Mouse (Mus musculus) embryonic fibroblast, embryonic 13.5 days (primary cell): ENCODE measurements around the gene Arpc1a. TPM values are rescaled to one million over a fixed set of nuclear protein-coding genes. Genes with fewer than 3 reads are reported as not detected.
A peak's percentile ranks its signal among the peaks of the same experiment; 100 is the strongest.
"Not testable (repeated sequence)": the region's sequence is repeated elsewhere in the genome, so short reads cannot be mapped to it uniquely, and the experiment has no call there.

Source experiments
- H3K27ac ChIP-seq: 2 replicates; pipeline ENCODE4 v1.5.1; 2012; ENCODE audit warnings: low read length, control low read depth, inconsistent platforms; ENCODE audit not compliant: insufficient read depth
- H3K4me1 ChIP-seq: 2 replicates; pipeline ENCODE4 v1.6.1; 2011; ENCODE audit warnings: low read length; ENCODE audit not compliant: control insufficient read depth, insufficient read depth
- H3K4me3 ChIP-seq: 2 replicates; pipeline ENCODE4 v1.5.1; 2011; ENCODE audit warnings: mild to moderate bottlenecking, control low read depth, low read length; ENCODE audit not compliant: insufficient read depth
- CTCF ChIP-seq: IDR thresholded peaks from 2 replicates; pipeline ENCODE4 v1.5.1; 2011; ENCODE audit warnings: mild to moderate bottlenecking, control low read depth, low read length, moderate library complexity, borderline replicate concordance; ENCODE audit not compliant: insufficient read depth
- POLR2A ChIP-seq: IDR thresholded peaks from 2 replicates; pipeline ENCODE4 v1.6.1; 2011; ENCODE audit warnings: low read depth, mild to moderate bottlenecking, control low read depth, low read length, moderate library complexity
- polyA plus RNA-seq: library from polyadenylated mRNA; stranded (reverse); fragments of >200 nt; gene quantifications from 2 replicates; pipeline ENCODE4 v1.2.4, GENCODE M21; 2011; ENCODE audit warnings: low read depth; ENCODE audit not compliant: missing spikeins, insufficient read length

Gene Arpc1a
- polyA plus RNA-seq, 1 experiment, result 103 TPM

DNA sequence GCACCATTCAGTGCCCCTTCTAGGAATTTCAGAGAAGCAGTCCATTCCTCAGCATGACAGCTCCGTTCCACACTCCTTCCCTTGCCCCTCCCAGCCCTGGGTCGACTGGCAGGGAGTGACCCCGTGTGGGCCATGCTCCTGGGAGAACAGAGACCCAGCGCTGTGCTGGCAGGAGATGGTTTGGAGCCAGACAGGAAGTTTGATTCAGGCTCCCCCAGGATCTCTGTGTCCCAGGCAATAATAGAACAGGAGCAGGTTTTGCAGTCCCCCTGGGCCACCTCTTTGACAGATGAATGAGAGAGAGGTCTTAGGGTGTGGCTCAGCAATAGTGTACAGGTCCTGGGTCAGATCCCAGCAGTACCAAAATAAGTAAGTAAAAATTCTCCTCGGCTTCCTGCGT is 34.4 kb downstream of the Arpc1a start:
- Histone ChIP-seq H3K27ac (no peak overlapping the region), H3K4me1 (no peaks in the 10 kb centered on the region), H3K4me3 (no peak overlapping the region)
- TF ChIP-seq CTCF (no peak), POLR2A (no peak)

DNA sequence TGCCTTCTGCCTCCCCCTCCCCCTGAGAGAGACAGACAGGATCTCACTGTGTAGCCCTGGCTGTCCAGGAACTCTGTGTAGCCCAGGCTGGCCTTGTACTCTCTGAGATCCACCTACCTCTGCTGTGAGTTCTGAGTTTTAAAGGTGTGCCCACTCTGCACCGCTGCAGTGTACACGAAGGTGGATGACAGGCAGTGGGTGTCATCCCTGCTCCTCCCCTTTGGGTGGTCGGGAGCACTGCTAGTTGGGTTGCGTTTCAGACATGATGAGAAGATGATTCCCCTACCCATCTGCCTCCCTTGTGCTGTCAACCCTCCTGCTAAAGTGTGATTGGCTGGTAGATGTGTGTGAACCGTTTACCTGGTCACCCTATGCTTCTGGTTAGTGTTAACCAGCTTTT is 34.8 kb downstream of the Arpc1a start:
- Histone ChIP-seq H3K4me1 (no peaks in the 10 kb centered on the region), H3K4me3 (no peak overlapping the region), H3K27ac (no peak overlapping the region)
- no peak for TF ChIP-seq POLR2A
- no peak for TF ChIP-seq CTCF

DNA sequence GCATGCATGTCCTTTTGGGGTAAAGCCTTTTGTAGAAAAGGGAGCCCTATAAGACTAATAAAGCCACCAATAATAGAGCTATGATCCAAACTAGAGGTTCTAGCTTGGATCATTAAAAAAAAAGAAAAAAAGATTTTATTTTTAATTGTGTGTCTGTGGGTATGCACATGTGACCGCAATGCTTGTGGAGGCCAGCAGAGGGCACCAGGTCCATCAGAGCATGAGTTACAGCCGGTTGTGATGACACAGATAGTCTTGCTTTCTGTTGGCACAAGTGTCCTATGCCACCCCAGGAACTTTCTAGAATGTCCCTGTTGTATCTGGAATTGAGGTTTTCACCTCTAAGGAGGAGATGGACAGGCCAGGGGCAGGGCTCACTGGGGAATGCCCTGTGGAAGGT is 35.8 kb downstream of the Arpc1a start:
- Histone ChIP-seq H3K4me1 (no peaks in the 10 kb centered on the region), H3K27ac (no peak overlapping the region), H3K4me3 (no peak overlapping the region)
- TF ChIP-seq CTCF (peak; percentile 42; the same call in 1 of the 2 replicates), POLR2A (no peak)

DNA sequence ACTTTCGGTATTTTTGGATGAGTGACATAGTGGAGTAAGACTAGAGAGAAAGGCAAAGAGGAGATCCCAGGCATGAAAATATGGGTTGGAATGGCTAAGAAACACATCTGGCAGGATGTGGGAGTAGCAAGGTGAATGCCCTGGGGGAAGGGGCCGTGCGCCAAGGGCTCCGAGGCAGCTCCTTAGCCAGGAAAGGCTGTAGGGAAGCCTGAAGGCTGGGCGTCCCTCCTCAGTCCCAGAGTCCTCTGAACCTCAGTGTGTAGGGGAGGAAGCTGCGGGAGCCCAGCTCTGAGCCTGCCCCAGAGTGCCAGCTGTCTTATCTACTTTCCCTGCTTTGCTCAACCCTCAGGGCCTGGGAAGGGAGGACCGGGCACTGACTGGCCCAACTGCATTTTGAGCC is 37.3 kb downstream of the Arpc1a start:
- no peak overlapping the region for H3K4me3 ChIP-seq
- no peaks in the 10 kb centered on the region for H3K4me1 ChIP-seq
- TF ChIP-seq CTCF, result no peak
- TF ChIP-seq POLR2A, result no peak
- no peak overlapping the region for H3K27ac ChIP-seq

DNA sequence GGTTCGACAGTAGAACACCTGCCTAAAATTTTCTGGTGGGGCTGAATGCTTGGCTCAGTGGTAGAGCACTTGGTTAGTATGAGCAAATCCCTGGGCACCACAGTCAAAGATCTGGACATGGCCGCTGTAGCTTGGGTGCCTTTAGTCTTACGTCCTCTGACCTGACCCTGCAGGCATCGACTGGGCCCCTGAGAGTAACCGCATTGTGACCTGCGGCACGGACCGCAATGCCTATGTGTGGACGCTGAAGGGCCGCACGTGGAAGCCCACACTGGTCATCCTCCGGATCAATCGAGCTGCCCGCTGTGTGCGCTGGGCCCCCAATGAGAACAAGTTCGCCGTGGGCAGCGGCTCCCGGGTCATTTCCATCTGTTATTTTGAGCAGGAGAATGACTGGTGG is 39.8 kb downstream of the Arpc1a start:
- H3K4me3 ChIP-seq, result no peak overlapping the region
- H3K4me1 ChIP-seq, result no peaks in the 10 kb centered on the region
- TF ChIP-seq POLR2A (no peak), CTCF (no peak)
- no peak overlapping the region for H3K27ac ChIP-seq

DNA sequence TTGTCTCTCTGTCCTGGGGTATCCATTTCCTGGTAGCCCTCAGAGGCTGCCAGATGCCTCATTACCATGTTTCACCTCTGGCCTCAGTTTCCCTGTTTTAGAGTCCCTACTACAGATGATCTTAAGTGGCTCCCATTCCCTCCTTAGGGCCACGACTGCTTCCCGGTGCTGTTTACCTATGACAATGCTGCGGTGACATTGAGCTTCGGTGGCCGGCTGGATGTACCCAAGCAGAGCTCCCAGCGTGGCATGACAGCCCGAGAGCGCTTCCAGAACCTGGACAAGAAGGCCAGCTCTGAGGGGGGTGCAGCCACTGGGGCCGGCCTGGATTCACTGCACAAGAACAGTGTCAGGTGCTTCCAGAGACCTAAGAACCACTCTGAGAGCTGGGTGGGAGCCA is 43.0 kb downstream of the Arpc1a start:
- Histone ChIP-seq H3K4me3 (no peak overlapping the region), H3K27ac (no peak overlapping the region), H3K4me1 (peaks cover 3% of the 10 kb centered on the region; the same call in 1 of the 2 replicates)
- TF ChIP-seq CTCF (no peak), POLR2A (no peak)

DNA sequence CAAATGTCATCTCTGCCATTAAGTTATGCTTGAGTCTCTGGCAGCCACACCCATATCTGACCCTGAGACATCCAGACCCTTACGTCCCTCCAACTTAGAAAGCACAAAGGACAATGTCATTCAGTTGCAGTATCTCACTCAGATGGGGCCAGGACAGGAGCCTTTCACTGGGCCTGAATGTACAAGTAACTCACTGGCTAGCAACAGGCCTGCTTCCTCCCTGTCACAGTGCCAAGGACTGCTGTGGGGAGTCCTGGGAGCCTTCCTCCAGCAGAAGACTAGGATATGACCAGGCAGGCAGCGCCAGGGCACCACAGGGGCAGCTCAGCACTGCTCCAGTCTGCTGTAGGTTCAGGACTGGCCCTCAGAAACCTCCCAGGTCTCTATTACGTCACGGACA is 45.5 kb downstream of the Arpc1a start:
- H3K4me3 ChIP-seq, result no peak overlapping the region
- TF ChIP-seq CTCF, result no peak
- TF ChIP-seq POLR2A, result 0 out of 2 replicates have a peak, but pooled peaks have one; percentile 21
- H3K4me1 ChIP-seq, result peaks cover 3% of the 10 kb centered on the region; the same call in 1 of the 2 replicates
- H3K27ac ChIP-seq, result peak overlapping the region; percentile 21

DNA sequence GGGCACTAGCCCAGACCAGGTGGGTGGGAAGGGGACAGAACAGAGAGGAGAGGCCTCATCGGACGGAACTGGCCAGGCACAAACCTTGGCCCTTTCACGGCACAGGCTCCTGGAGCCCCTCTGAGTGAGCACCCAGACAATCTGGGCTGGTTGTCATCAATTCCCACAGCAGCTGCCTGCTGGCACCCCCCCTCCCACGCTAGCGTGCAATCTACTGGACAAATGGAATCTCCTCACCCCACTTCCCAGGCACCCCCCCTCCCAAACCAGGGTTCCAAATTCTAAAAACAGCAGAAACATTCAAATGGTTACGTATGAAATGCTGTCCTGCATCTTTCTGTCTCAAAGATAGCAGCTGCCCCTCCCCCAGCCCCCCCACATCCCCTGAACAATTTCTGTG is 46.1 kb downstream of the Arpc1a start:
- not testable (repeated sequence) for H3K4me3 ChIP-seq, H3K4me1 ChIP-seq
- H3K27ac ChIP-seq, result peak overlapping the region; percentile 23; the same call in 1 of the 2 replicates

DNA sequence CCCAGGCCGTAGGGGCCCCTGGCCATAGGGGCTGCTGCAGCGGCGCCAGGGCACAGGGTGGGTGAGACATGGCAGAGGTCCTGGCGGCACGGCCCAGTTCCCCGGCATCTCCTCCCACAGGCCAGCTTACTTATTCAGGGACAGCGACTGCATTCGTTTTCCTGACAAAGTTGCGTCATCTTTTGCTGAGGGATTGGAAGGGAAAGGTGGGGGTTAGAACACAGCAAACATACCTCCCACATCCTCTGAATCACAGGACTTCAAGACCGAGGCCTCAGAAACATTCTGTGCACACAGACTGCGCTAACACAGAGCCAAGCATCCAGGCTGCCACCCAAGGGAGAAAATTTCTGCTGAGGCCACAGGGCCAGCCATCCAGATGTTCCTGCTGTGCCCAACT is 46.6 kb downstream of the Arpc1a start:
- TF ChIP-seq POLR2A, result no peak; the same call in 1 of the 2 replicates
- TF ChIP-seq CTCF, result no peak
- Histone ChIP-seq H3K4me1 (peaks cover 3% of the 10 kb centered on the region; the same call in 1 of the 2 replicates), H3K4me3 (no peak overlapping the region), H3K27ac (peak overlapping the region; percentile 23)

DNA sequence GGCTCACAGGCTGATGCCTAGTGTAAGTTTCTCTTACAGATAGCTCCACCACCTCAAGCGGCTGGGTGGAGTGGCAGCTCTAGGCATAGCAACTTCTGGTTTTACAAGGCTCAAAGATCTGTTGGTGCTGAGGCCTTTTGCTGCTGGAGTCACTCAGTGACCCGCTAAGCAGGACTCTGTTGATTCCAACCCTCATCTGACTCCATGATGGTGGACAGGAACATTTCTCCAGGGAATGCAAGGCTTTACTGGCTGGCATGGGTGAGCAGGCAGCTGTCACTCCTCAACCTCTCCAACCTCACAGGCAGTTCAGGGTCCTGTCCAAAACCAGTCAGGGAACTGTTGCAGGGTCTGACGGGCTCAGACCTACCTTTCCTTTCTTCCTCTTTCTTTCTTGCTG is 47.4 kb downstream of the Arpc1a start:
- TF ChIP-seq POLR2A, result no peak
- no peak for TF ChIP-seq CTCF
- Histone ChIP-seq H3K27ac (peak overlapping the region; percentile 23), H3K4me1 (peaks cover 3% of the 10 kb centered on the region; the same call in 1 of the 2 replicates), H3K4me3 (no peak overlapping the region)

DNA sequence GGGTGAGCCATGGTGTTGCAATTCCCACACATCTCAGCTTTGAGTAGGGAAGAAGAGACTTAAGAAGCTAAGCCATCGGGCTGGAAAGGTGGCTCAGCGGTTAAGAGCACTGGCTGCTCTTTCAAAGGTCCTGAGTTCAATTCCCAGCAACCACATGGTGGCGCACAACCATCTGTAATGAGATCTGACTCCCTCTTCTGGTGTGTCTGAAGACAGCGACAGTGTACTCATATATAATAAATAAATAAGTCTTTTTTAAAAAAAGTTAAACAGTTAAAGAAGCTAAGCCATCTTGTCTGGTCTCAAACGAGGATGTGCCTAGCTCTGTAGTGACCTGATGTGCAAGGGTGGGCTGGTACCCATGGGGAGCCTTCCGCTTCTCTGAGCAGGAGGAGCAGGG is 49.6 kb downstream of the Arpc1a start:
- not testable (repeated sequence) for H3K27ac ChIP-seq, H3K4me3 ChIP-seq
- peaks cover 13% of the 10 kb centered on the region for H3K4me1 ChIP-seq
